Mouse (Mus musculus) adrenal gland, postnatal 25 days (tissue): ENCODE measurements at regions not wholly inside any gene's neighbourhood (a gene's known extent, or its start where the extent isn't known, plus 50 kb on each side); places are given as distances from the start of the nearest gene placed in this dataset.
"Not testable (repeated sequence)": the region's sequence is repeated elsewhere in the genome, so short reads cannot be mapped to it uniquely, and the experiment has no call there.

Experiments
- DNase-seq: peaks from one replicate; pipeline ENCODE4 v3.0.0; 2021; ENCODE audit warnings: mixed read lengths

GRCm38 (mm10) chr9:43520931-43521330, 210.3 kb downstream of the Trim29 start:
- DNase-seq, result no peak

GRCm38 (mm10) chr9:43524947-43525565, 214.4 kb downstream of the Trim29 start:
- no peak for DNase-seq

GRCm38 (mm10) chr9:43532187-43532586, 211.6 kb upstream of the Nectin1 start:
- DNase-seq, result no peak

- DNase-seq, result no peak
Measured at GRCm38 (mm10) chr9:43535967-43536366, 207.8 kb upstream of the Nectin1 start.

GRCm38 (mm10) chr9:43537121-43537520, 206.7 kb upstream of the Nectin1 start:
- DNase-seq, result no peak

GRCm38 (mm10) chr9:43540131-43540530, 203.7 kb upstream of the Nectin1 start:
- DNase-seq, result no peak

- peak; percentile 17 for DNase-seq
Measured at GRCm38 (mm10) chr9:43541234-43541633, 202.6 kb upstream of the Nectin1 start.

GRCm38 (mm10) chr9:43542077-43542654, 201.6 kb upstream of the Nectin1 start:
- DNase-seq, result no peak

- peak; percentile 8 for DNase-seq
Measured at GRCm38 (mm10) chr9:43545081-43545565, 198.7 kb upstream of the Nectin1 start.

GRCm38 (mm10) chr9:43548883-43549282, 194.9 kb upstream of the Nectin1 start:
- no peak for DNase-seq

- no peak for DNase-seq
Measured at GRCm38 (mm10) chr9:43549293-43549692, 194.5 kb upstream of the Nectin1 start.

- not testable (repeated sequence) for DNase-seq
Measured at GRCm38 (mm10) chr9:43552758-43553157, 191.0 kb upstream of the Nectin1 start.

- no peak for DNase-seq
Measured at GRCm38 (mm10) chr9:43562016-43562415, 181.8 kb upstream of the Nectin1 start.

GRCm38 (mm10) chr9:43564239-43564906, 179.4 kb upstream of the Nectin1 start:
- DNase-seq, result no peak

GRCm38 (mm10) chr9:43568851-43569250, 174.9 kb upstream of the Nectin1 start:
- no peak for DNase-seq

- no peak for DNase-seq
Measured at GRCm38 (mm10) chr9:43571086-43571485, 172.7 kb upstream of the Nectin1 start.

GRCm38 (mm10) chr9:43575659-43576058, 168.1 kb upstream of the Nectin1 start:
- DNase-seq, result no peak

GRCm38 (mm10) chr9:43580653-43581052, 163.1 kb upstream of the Nectin1 start:
- no peak for DNase-seq

GRCm38 (mm10) chr9:43585616-43586015, 158.2 kb upstream of the Nectin1 start:
- no peak for DNase-seq

GRCm38 (mm10) chr9:43593236-43593635, 150.5 kb upstream of the Nectin1 start:
- DNase-seq, result no peak

- DNase-seq, result no peak
Measured at GRCm38 (mm10) chr9:43594814-43595213, 149.0 kb upstream of the Nectin1 start.

- DNase-seq, result no peak
Measured at GRCm38 (mm10) chr9:43595461-43595860, 148.3 kb upstream of the Nectin1 start.

GRCm38 (mm10) chr9:43600396-43600795, 143.4 kb upstream of the Nectin1 start:
- no peak for DNase-seq

- no peak for DNase-seq
Measured at GRCm38 (mm10) chr9:43617632-43618031, 126.2 kb upstream of the Nectin1 start.
